Mouse (Mus musculus) heart, embryonic 16.5 days (tissue): ENCODE results near the gene Cdca5. TPM values are rescaled to one million over a fixed set of nuclear protein-coding genes. Genes with fewer than 3 reads are reported as not detected.
A peak's percentile ranks its signal among the peaks of the same experiment; 100 is the strongest.

Experiments used
- ATAC-seq: fragments of 200-750 bp; cut with Nextera tagmentation; replicated peaks from 2 replicates; pipeline ENCODE4 v1.8.0; 2017; ENCODE audit warnings: moderate number of reproducible peaks; ENCODE audit not compliant: insufficient read depth, low FRiP score; ENCODE audit errors: extremely low read depth
- H3K27ac ChIP-seq: fragments of 300-500 bp; sonication (generic); 2 replicates; pipeline ENCODE4 v1.5.1; 2014; ENCODE audit warnings: mild to moderate bottlenecking, low read length, control low read depth, moderate library complexity
- H3K27me3 ChIP-seq: fragments of 300-500 bp; sonication (generic); 2 replicates; pipeline ENCODE4 v1.6.1; 2014; ENCODE audit warnings: low read length, mixed read lengths; ENCODE audit not compliant: control insufficient read depth, insufficient read depth
- H3K36me3 ChIP-seq: fragments of 300-500 bp; sonication (generic); 2 replicates; pipeline ENCODE4 v1.6.1; 2014; ENCODE audit not compliant: control insufficient read depth, insufficient read depth
- H3K4me1 ChIP-seq: fragments of 300-500 bp; sonication (generic); 2 replicates; pipeline ENCODE4 v1.6.1; 2014; ENCODE audit warnings: low read length, mixed read lengths; ENCODE audit not compliant: control insufficient read depth, insufficient read depth
- H3K4me2 ChIP-seq: fragments of 300-500 bp; sonication (generic); 2 replicates; pipeline ENCODE4 v1.6.1; 2014; ENCODE audit warnings: low read depth, mild to moderate bottlenecking, control low read depth, low read length
- H3K4me3 ChIP-seq: fragments of 300-500 bp; sonication (generic); 2 replicates; pipeline ENCODE4 v1.5.1; 2014; ENCODE audit warnings: mild to moderate bottlenecking, control low read depth, low read length
- H3K9ac ChIP-seq: fragments of 300-500 bp; sonication (generic); 2 replicates; pipeline ENCODE4 v1.6.1; 2014; ENCODE audit warnings: low read length, control low read depth
- H3K9me3 ChIP-seq: fragments of 300-500 bp; sonication (generic); replicated peaks from 2 replicates; pipeline ENCODE4 v1.6.1; 2016; ENCODE audit warnings: low read length; ENCODE audit not compliant: control insufficient read depth
- WGBS: fragments of 180-500 bp; shearing (Covaris S2); extraction: QIAGEN DNeasy Blood & Tissue Kit; methylation state at CpG from one replicate; pipeline ENCODE4 v1.1.7; 2014; 5-methylcytosine and 5-hydroxymethylcytosine counted together
- microRNA-seq: library from miRNA; unstranded; fragments of <30 nt; microRNA quantifications from one replicate; pipeline ENCODE4, GENCODE M21; 2017
- polyA plus RNA-seq: library from polyadenylated mRNA; unstranded; fragments of >200 nt; fragmentation: Nextera tagmentation; extraction: Ambion mirVana; gene quantifications from 2 replicates; pipeline ENCODE4 v1.2.1, GENCODE M21; 2015

The Cdca5 gene
- polyA plus RNA-seq, 1 experiment from 2014 or later, result 28.1 TPM

- H3K4me2 ChIP-seq, result peak overlapping the region; percentile 89
- peaks cover 6% of the 10 kb centered on the region; the same call in 1 of the 2 replicates for H3K4me1 ChIP-seq
- 6% methylated on average over 16 of the region's 16 CpGs for WGBS
- H3K4me3 ChIP-seq, result peak overlapping the region; percentile 76
- no peaks in the 10 kb centered on the region for H3K27me3 ChIP-seq
- H3K27ac ChIP-seq, result peak overlapping the region; percentile 85
- H3K9ac ChIP-seq, result peak overlapping the region; percentile 86
- ATAC-seq, result no peak
- H3K9me3 ChIP-seq, result 0 out of 2 replicates have a peak, but pooled peaks cover 3% of the 10 kb centered on the region
- no peaks in the 10 kb centered on the region for H3K36me3 ChIP-seq
These were observed 55.5 kb downstream of the Cdca5 start for GRCm38 (mm10) chr19:6140374-6140677.

- Histone ChIP-seq H3K9me3 (0 out of 2 replicates have a peak, but pooled peaks cover 3% of the 10 kb centered on the region), H3K9ac (peak within 1 kb of the TSS; percentile 86), H3K27me3 (no peaks in the 10 kb centered on the region), H3K36me3 (no peaks in the 10 kb centered on the region), H3K4me2 (peak within 1 kb of the TSS; percentile 89), H3K4me1 (peaks cover 6% of the 10 kb centered on the region; the same call in 1 of the 2 replicates), H3K27ac (peak within 1 kb of the TSS; percentile 85), H3K4me3 (peak within 1 kb of the TSS; percentile 76)
- WGBS, result under 1% methylated on average over 66 of the region's 68 CpGs
- ATAC-seq, result peak; percentile 93
These were observed 56.1 kb downstream of the Cdca5 start, which contains the start of gene Batf2 for GRCm38 (mm10) chr19:6140678-6141393. TSS of gene Batf2 (plus strand) at chr19:6140983.

GRCm38 (mm10) chr19:6141394-6141749 lies 56.6 kb downstream of the Cdca5 start, which contains the start of gene Arl2:
TSS of gene Arl2 (minus strand) at chr19:6141548.
- peak within 1 kb of the TSS; percentile 86 for H3K9ac ChIP-seq
- peak within 1 kb of the TSS; percentile 85 for H3K27ac ChIP-seq
- H3K36me3 ChIP-seq, result no peaks in the 10 kb centered on the region
- ATAC-seq, result peak; percentile 53
- 0 out of 2 replicates have a peak, but pooled peaks cover 3% of the 10 kb centered on the region for H3K9me3 ChIP-seq
- no peaks in the 10 kb centered on the region for H3K27me3 ChIP-seq
- H3K4me3 ChIP-seq, result peak within 1 kb of the TSS; percentile 76
- under 1% methylated on average over 15 of the region's 15 CpGs for WGBS
- H3K4me1 ChIP-seq, result peaks cover 6% of the 10 kb centered on the region; the same call in 1 of the 2 replicates
- peak within 1 kb of the TSS; percentile 89 for H3K4me2 ChIP-seq

Small RNA genes lying within 50 kb of the gene (microRNA-seq; reads per million reads assigned to microRNA genes)
- gene Mir6988, result 1.6 reads per million

Other genes starting within 250 kb of the Cdca5 start
- gene Frmd8, start 209.7 kb upstream of the Cdca5 start, polyA plus RNA-seq, result 33.6 and 34.8 TPM in 2 replicates
- 4.6 and 5.0 TPM in 2 replicates for gene Slc25a45, start 207.2 kb upstream of the Cdca5 start, polyA plus RNA-seq
- 1.5 and 1.6 TPM in 2 replicates for gene Tigd3, start 190.8 kb upstream of the Cdca5 start, polyA plus RNA-seq
- gene Dpf2, start 172.0 kb upstream of the Cdca5 start, polyA plus RNA-seq, result 97.5 and 103 TPM in 2 replicates
- gene Cdc42ep2, start 160.2 kb upstream of the Cdca5 start, polyA plus RNA-seq, result 12.4 and 12.6 TPM in 2 replicates
- 48.3 and 55.2 TPM in 2 replicates for gene Pola2, start 120.8 kb upstream of the Cdca5 start, polyA plus RNA-seq
- gene Slc22a20, start 98.8 kb upstream of the Cdca5 start, polyA plus RNA-seq, result 0.07 TPM in 1 of 2 replicates, not detected in the other
- 9.5 and 10.0 TPM in 2 replicates for gene Capn1, start 69.1 kb upstream of the Cdca5 start, polyA plus RNA-seq
- gene Syvn1, start 38.4 kb upstream of the Cdca5 start, polyA plus RNA-seq, result 15.8 and 18.6 TPM in 2 replicates
- 60.4 and 67.4 TPM in 2 replicates for gene Mrpl49, start 27.2 kb upstream of the Cdca5 start, polyA plus RNA-seq
- 354 and 453 TPM in 2 replicates for gene Fau, start 27.1 kb upstream of the Cdca5 start, polyA plus RNA-seq
- 21.8 and 24.7 TPM in 2 replicates for gene Znhit2, start 23.8 kb upstream of the Cdca5 start, polyA plus RNA-seq
- gene Tm7sf2, start 16.6 kb upstream of the Cdca5 start, polyA plus RNA-seq, result 6.6 and 8.7 TPM in 2 replicates
- 49.0 and 50.7 TPM in 2 replicates for gene Vps51, start 7.8 kb upstream of the Cdca5 start, polyA plus RNA-seq
- gene Tmem262, start 5.0 kb upstream of the Cdca5 start, polyA plus RNA-seq, result not detected in 2 replicates
- 0.56 and 1.3 TPM in 2 replicates for gene Gm28374, start 2.7 kb upstream of the Cdca5 start, polyA plus RNA-seq
- 46.1 and 48.1 TPM in 2 replicates for gene Zfpl1, start within 50 bp of the Cdca5 start, polyA plus RNA-seq
- 0.30 and 0.49 TPM in 2 replicates for gene AC131692.1, start 9.4 kb downstream of the Cdca5 start, polyA plus RNA-seq
- 0.27 and 3.9 TPM in 2 replicates for gene Naaladl1, start 20.8 kb downstream of the Cdca5 start, polyA plus RNA-seq
- gene Sac3d1, start 33.7 kb downstream of the Cdca5 start, polyA plus RNA-seq, result 32.3 and 33.9 TPM in 2 replicates
- 20.5 and 25.1 TPM in 2 replicates for gene Snx15, start 43.3 kb downstream of the Cdca5 start, polyA plus RNA-seq
- 0.11 TPM in 1 of 2 replicates, not detected in the other for gene Batf2, start 56.0 kb downstream of the Cdca5 start, polyA plus RNA-seq
- 77.2 and 84.5 TPM in 2 replicates for gene Arl2, start 56.6 kb downstream of the Cdca5 start, polyA plus RNA-seq
- not detected in 2 replicates for gene Majin, start 99.4 kb downstream of the Cdca5 start, polyA plus RNA-seq
- 0.25 TPM in 1 of 2 replicates, not detected in the other for gene Gpha2, start 141.4 kb downstream of the Cdca5 start, polyA plus RNA-seq
- gene Ppp2r5b, start 150.9 kb downstream of the Cdca5 start, polyA plus RNA-seq, result 22.6 and 23.4 TPM in 2 replicates
- 8.0 and 8.9 TPM in 2 replicates for gene Atg2a, start 156.7 kb downstream of the Cdca5 start, polyA plus RNA-seq
- 63.7 and 73.2 TPM in 2 replicates for gene Ehd1, start 191.7 kb downstream of the Cdca5 start, polyA plus RNA-seq
- gene Cdc42bpg, start 221.5 kb downstream of the Cdca5 start, polyA plus RNA-seq, result 0.64 and 0.67 TPM in 2 replicates
- 45.8 and 47.8 TPM in 2 replicates for gene Men1, start 250.0 kb downstream of the Cdca5 start, polyA plus RNA-seq